Mouse (Mus musculus): ENCODE results near the gene Lrrc4.

Lrrc4 gene

GRCm38 (mm10) chr6:28614856-28615255, 216.7 kb downstream of the Lrrc4 start:
- no peak for DNase-seq (ENCODE audit: low spot score)

GRCm38 (mm10) chr6:28613441-28613840, 218.1 kb downstream of the Lrrc4 start:
- no peak for DNase-seq (ENCODE audit: low spot score)
